Mouse (Mus musculus): ENCODE measurements around the gene Dchs1.

Dchs1 gene

GRCm38 (mm10) chr7:105787285-105788140 lies at the start of gene Dchs1:
Gene Dchs1 (minus strand): TSS chr7:105787654.
- no peak for DNase-seq (ENCODE audit: inconsistent ontology term)

- DNase-seq (ENCODE audit: inconsistent ontology term): no peak
Measured at GRCm38 (mm10) chr7:105824281-105824680, 36.8 kb upstream of the Dchs1 start.

GRCm38 (mm10) chr7:105818483-105818882 lies 31.0 kb upstream of the Dchs1 start:
- DNase-seq (ENCODE audit: inconsistent ontology term): peak; percentile 33

GRCm38 (mm10) chr7:105816736-105817135 lies 29.3 kb upstream of the Dchs1 start:
- peak; percentile 6 for DNase-seq (ENCODE audit: inconsistent ontology term)

- DNase-seq (ENCODE audit: inconsistent ontology term): no peak
Measured at GRCm38 (mm10) chr7:105813326-105813725, 25.9 kb upstream of the Dchs1 start.

GRCm38 (mm10) chr7:105812566-105812965 lies 25.1 kb upstream of the Dchs1 start:
- DNase-seq (ENCODE audit: inconsistent ontology term): no peak

GRCm38 (mm10) chr7:105811516-105811915 lies 24.1 kb upstream of the Dchs1 start:
- DNase-seq (ENCODE audit: inconsistent ontology term): no peak

- DNase-seq (ENCODE audit: inconsistent ontology term): peak; percentile 99
Measured at GRCm38 (mm10) chr7:105810877-105811489, 23.5 kb upstream of the Dchs1 start, which contains the start of gene Mrpl17. Gene Mrpl17 (minus strand): TSS chr7:105811099.

- no peak for DNase-seq (ENCODE audit: inconsistent ontology term)
Measured at GRCm38 (mm10) chr7:105810280-105810876, 22.9 kb upstream of the Dchs1 start.

GRCm38 (mm10) chr7:105809836-105810235 lies 22.4 kb upstream of the Dchs1 start:
- DNase-seq (ENCODE audit: inconsistent ontology term): no peak

- DNase-seq (ENCODE audit: inconsistent ontology term): no peak
Measured at GRCm38 (mm10) chr7:105808385-105808784, 20.9 kb upstream of the Dchs1 start.

GRCm38 (mm10) chr7:105806716-105807115 lies 19.3 kb upstream of the Dchs1 start:
- no peak for DNase-seq (ENCODE audit: inconsistent ontology term)

GRCm38 (mm10) chr7:105806125-105806524 lies 18.7 kb upstream of the Dchs1 start:
- no peak for DNase-seq (ENCODE audit: inconsistent ontology term)

GRCm38 (mm10) chr7:105803428-105803827 lies 16.0 kb upstream of the Dchs1 start:
- no peak for DNase-seq (ENCODE audit: inconsistent ontology term)

GRCm38 (mm10) chr7:105802771-105803170 lies 15.3 kb upstream of the Dchs1 start:
- DNase-seq (ENCODE audit: inconsistent ontology term): no peak

GRCm38 (mm10) chr7:105802312-105802711 lies 14.9 kb upstream of the Dchs1 start:
- DNase-seq (ENCODE audit: inconsistent ontology term): no peak

GRCm38 (mm10) chr7:105796972-105797371 lies 9.5 kb upstream of the Dchs1 start:
- no peak for DNase-seq (ENCODE audit: inconsistent ontology term)

- DNase-seq (ENCODE audit: inconsistent ontology term): no peak
Measured at GRCm38 (mm10) chr7:105795759-105796366, 8.4 kb upstream of the Dchs1 start.

GRCm38 (mm10) chr7:105793701-105794100 lies 6.2 kb upstream of the Dchs1 start:
- DNase-seq (ENCODE audit: inconsistent ontology term): no peak

- no peak for DNase-seq (ENCODE audit: inconsistent ontology term)
Measured at GRCm38 (mm10) chr7:105791147-105791546, 3.7 kb upstream of the Dchs1 start.

- no peak for DNase-seq (ENCODE audit: inconsistent ontology term)
Measured at GRCm38 (mm10) chr7:105786506-105787284, 759 bp downstream of the Dchs1 start.

Data from Muller cell, postnatal 12 days (primary cell).